Mouse (Mus musculus) lung, postnatal 0 days (tissue): ENCODE data around the gene Eml1.

Source experiments
- CTCF ChIP-seq: IDR thresholded peaks from 2 replicates; pipeline ENCODE4 v1.5.1; 2016; ENCODE audit warnings: antibody characterized with exemption, mild to moderate bottlenecking
- EP300 ChIP-seq: IDR thresholded peaks from 2 replicates; pipeline ENCODE4 v1.6.1; 2016; ENCODE audit warnings: antibody characterized with exemption, mild to moderate bottlenecking, control low read depth

DNA sequence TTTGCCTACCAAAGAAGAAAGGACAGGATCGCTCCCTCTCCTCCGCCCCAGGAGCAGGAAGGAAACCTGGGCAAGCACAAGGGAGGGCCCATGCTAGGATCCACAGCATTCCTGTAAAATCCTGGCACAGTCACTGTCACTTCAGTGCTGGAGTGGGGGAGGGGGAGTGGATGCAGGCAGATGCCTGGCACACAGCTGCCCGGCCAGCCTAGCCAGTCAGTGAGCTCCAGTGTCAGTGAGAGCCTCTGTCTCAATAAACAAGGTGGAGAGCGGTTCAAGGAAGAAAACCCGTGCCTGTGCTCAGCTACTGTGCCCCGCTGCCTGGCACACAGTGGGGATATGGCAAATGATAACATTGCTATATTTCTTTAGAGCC is 24.5 kb downstream of the Eml1 start:
- TF ChIP-seq CTCF: no peak
- TF ChIP-seq EP300: no peak
